Mouse (Mus musculus) thymus, postnatal 10 days (tissue): ENCODE data around the gene Gm26620.

Experiments used
- DNase-seq, 2 experiments: peaks; one replicate each; pipeline ENCODE4 v3.0.0; 2021; ENCODE audit warnings: low spot score in 2 of 2

Gm26620 gene

GRCm38 (mm10) chr1:170884978-170885561 is at the start of gene Gm26620, which contains the start of gene Dusp12:
Gm26620 (plus strand) TSS chr1:170885065.
Dusp12 (minus strand) TSS chr1:170885540.
- peak; percentile 71 to 79 for DNase-seq

- peak in 1 of 2 experiments; percentile 16 for DNase-seq
Observed at GRCm38 (mm10) chr1:170839685-170840084, 45.2 kb upstream of the Gm26620 start.

DNA sequence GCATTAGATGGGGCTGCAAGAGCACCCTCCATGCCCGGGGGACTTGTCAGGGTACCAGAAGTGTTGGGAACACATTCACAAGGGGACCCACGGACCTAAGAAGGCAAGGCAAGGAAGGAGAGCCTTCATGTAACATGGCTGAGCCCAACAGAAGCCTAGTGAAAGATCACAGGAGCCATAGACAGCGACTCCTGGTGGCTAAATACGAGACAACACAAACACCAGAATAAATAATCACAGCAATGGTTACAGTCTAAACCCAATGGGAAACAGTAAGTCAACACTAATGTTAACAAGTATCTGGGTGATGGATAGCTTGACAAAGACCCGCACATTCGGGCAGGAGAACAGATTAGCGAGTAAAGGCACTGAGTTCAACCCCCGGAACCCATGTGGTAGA is 40.5 kb upstream of the Gm26620 start:
- DNase-seq, result peak in 1 of 2 experiments; percentile 15

GRCm38 (mm10) chr1:170845448-170846307 is 39.2 kb upstream of the Gm26620 start:
- DNase-seq, result no peak

GRCm38 (mm10) chr1:170850007-170850406 is 34.9 kb upstream of the Gm26620 start:
- no peak for DNase-seq

- no peak for DNase-seq
Observed at GRCm38 (mm10) chr1:170850637-170851624, 33.9 kb upstream of the Gm26620 start.

GRCm38 (mm10) chr1:170853604-170854003 is 31.3 kb upstream of the Gm26620 start:
- DNase-seq, result no peak

DNA sequence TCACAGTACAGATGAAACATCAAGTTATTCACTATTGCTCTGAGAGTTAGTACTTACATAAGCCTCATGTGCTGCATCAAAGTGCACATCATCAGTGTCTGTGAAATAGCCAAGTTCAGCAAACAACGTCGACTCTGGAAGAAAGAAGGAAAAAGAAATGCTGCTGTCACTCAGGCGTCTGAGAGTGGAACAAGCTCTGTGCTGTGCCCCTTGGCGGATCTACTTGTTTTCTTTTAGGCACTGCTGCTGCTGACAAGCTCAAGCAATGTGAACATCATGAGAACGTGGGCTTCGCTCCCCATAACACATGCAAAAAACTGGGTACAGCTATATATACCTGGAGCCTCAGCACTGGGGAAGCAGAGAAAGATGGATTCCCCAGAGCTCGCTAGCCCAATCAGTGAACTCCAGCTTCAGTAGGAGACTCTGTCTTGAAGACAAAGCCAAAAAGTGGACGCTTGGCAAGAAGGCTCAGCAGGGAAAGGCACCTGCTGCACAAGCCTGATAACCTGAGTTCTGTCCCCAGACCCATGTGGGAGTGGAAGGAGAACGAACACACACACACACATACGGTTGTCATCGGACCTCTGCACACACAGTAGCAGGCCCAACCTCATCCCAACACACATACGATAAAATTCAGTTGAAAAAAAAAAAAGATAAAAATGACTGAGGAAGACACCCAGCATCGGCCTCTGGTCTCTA is 29.7 kb upstream of the Gm26620 start:
- no peak for DNase-seq

DNA sequence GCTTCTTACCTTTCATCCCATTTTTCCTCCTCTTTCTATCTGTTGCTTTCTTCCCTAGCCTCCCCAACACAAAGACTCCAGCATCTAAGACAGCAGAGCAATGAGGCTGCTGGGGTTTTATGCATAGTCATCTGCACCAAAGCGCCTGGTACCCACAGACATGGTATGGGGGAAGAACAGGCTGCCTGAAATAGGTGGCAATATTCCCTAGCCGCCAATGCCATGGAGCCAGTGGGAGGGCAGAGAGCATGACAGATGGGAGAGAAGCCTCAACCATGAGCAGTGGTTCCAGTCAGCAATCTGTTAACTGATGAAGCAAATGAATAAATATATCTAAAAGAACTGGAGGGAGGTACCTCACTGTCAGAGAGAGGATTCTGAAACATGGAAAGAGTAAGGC is 27.5 kb upstream of the Gm26620 start:
- no peak for DNase-seq

- no peak for DNase-seq
Observed at GRCm38 (mm10) chr1:170858872-170859271, 26.0 kb upstream of the Gm26620 start.

DNA sequence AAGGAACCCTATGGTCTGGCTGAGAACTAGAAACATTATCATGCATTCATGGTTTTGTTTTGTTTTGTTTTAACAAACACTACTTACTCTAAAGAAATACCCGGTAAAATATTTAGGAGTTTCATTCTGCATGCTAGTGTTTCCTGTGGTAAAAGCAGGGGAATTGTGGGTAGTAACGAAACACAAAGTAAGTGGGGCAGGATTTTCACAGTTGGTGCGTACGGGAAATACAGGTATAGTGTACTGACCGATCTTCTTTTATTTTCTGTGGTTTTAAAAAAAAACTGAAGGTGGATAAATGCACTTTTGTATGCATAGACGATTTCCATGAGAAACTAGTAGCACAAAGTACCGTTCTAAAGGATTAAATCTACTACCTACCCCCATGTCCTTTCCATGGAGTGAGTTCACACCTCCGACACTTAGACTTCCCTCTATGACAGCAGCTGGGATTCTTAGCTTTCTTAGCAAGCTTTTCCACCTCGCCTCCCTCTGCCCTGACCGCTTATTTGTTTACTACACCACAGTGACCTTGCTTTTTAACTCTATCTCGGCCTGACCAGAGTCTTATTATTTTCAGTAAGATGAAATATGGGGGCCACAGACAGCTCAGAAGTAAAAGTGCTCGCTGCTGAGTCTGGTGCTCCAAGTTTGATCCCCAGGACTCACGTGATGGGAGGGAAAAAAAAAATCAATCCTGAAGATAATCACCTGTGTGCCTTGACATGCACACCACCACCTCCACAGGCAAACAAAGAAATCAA is 23.0 kb upstream of the Gm26620 start:
- no peak for DNase-seq

DNA sequence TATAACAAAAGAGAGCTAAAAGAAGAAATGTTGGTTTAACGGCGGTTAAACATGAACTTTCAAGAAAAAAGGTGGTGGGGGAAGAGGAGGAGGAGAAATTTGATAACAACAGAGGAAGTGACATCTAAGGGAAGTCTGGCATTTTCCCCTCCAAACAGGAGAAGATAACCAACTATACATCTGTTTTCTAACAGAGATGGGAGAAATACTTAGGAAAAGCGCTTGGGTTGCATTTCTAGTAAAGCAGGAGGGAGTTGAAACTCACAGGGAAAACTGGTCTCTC is 22.5 kb upstream of the Gm26620 start:
- DNase-seq, result no peak

DNA sequence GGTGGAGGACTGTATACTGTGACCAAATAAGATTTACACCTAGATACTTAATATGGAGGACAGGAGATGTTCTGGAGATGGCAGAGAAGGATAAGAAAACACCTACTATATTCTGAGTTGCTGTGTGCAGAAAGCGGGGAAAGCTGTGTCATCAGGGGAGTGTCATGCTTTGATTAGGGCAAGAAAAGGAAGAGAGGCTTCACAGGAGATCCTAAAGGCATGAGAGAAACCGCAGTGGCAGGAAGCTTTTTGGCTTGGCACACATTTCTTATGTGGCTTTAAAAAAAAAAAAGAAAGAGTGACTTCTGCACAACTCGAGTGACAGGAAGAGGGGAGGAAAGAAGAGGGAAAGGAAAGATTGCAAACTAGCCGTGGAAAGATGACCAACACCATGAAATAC is 21.8 kb upstream of the Gm26620 start:
- peak in 1 of 2 experiments; percentile 23 for DNase-seq

GRCm38 (mm10) chr1:170864234-170864633 is 20.6 kb upstream of the Gm26620 start:
- DNase-seq, result no peak

GRCm38 (mm10) chr1:170864754-170865153 is 20.1 kb upstream of the Gm26620 start:
- DNase-seq, result no peak

DNA sequence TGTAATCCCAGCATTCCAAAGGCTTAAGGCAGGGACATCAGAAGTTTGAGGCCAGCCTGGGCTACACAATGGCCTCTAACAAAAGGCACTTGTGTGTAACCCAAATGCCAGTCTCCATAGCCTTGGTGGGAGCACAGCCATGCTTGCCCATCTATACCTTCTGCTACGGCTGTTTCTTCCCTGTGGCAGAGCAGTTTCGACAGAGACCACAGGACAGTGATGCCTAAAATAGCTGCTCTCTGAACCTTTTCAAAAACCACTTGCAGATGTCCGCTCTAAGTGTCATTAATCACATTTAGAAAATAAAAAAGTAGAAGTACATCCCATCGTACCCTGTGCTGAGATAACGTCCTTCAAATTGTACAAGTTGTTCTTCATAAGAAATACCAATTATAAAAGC is 19.5 kb upstream of the Gm26620 start:
- DNase-seq, result no peak

- DNase-seq, result no peak
Observed at GRCm38 (mm10) chr1:170866992-170867690, 17.7 kb upstream of the Gm26620 start.

- DNase-seq, result peak; percentile 84 to 85
Observed at GRCm38 (mm10) chr1:170867691-170868105, 17.2 kb upstream of the Gm26620 start, which contains the start of gene Atf6. Atf6 (minus strand) TSS chr1:170867771.

DNA sequence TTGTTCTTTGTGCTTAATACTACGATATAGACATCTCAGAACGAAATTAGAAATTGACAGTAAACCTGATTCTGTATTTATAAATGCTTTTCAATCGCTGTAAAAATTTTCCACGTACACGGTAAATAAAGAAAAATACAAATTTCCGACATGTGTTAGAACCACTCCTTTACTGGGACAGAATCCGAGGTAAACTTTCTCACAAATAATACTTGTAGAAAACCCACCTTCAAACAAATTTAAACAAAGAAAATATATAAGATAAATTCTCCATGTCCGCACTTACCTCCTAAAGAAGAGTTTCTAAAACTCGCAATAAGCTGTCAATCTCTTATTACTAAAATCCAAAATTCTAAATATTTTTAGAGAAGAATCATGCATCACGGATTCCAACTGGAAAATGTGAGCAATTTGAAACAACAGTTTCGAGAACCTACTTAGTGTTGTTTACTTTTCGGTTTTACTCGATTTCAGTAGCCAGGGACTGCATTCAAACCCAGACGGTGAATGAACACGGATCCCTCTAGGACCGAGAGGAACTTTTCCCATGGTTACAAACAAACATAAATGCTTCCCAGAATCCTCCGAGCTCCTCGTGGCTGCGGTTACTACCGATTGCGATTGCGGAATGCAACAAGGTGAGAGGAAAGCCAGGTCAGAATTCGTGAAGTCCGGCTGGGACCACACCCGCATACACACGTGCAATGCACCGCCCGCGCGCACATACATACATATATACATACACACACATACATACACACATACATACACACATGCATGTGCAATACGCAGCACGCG is 16.6 kb upstream of the Gm26620 start:
- DNase-seq, result peak; percentile 17 to 28
